Mouse (Mus musculus) macrophage (primary cell): ENCODE measurements around the gene Tnpo3. TPM values are rescaled to one million over a fixed set of nuclear protein-coding genes. Genes with fewer than 3 reads are reported as not detected.

Experiments used
- H3K27ac ChIP-seq: fragments of 350-480 bp; formaldehyde crosslinking; 2 replicates; pipeline ENCODE4 v1.9.0; 2021
- H3K36me3 ChIP-seq: fragments of 350-480 bp; formaldehyde crosslinking; 2 replicates; pipeline ENCODE4 v1.9.0; 2021; ENCODE audit errors: inconsistent target
- H3K4me3 ChIP-seq: fragments of 350-480 bp; formaldehyde crosslinking; 2 replicates; pipeline ENCODE4 v1.9.0; 2021; ENCODE audit errors: inconsistent target
- H3K79me2 ChIP-seq: fragments of 350-480 bp; formaldehyde crosslinking; 2 replicates; pipeline ENCODE4 v1.9.0; 2021; ENCODE audit errors: inconsistent target
- WGBS: methylation state at CpG from one replicate; pipeline ENCODE4 v1.1.7; 2026; ENCODE audit warnings: inconsistent platforms; ENCODE audit not compliant: missing documents; 5-methylcytosine and 5-hydroxymethylcytosine counted together
- polyA plus RNA-seq: library from polyadenylated mRNA; stranded (reverse); fragments of 250-400 nt; gene quantifications from 3 replicates; pipeline ENCODE4 v1.2.4, GENCODE M21; 2018; ENCODE audit warnings: inconsistent platforms

The Tnpo3 gene
- polyA plus RNA-seq, 1 experiment from 2014 or later: 52.7 TPM

DNA sequence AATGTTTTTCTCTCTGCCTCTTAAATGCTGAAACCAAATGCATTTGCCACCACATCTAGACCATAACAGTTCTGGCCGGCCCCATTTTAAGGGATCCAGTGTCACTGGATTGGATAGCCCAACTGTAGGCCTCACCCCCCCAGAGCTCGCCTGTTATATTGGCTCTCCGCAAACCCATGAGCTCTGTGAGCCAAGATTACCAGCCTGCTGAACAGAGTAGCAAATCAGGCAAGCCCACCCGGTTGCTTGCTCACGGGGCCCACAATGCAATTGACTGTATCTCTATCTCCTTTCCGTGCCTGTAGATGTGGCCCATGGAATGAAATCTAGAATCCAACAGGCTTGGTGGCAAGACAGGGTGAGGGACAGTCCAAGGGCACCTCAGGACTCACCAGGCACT is 108.9 kb downstream of the Tnpo3 start:
- 88% methylated on average over 5 of the region's 6 CpGs for WGBS
- no peak overlapping the region for H3K4me3 ChIP-seq

GRCm38 (mm10) chr6:29500177-29500576 is 109.5 kb downstream of the Tnpo3 start:
- WGBS: 94% methylated on average over 7 of the region's 7 CpGs
- Histone ChIP-seq H3K27ac (no peak overlapping the region), H3K36me3 (no peaks in the 10 kb centered on the region), H3K79me2 (no peaks in the 10 kb centered on the region), H3K4me3 (no peak overlapping the region)

More for the DNA sequence above, 108.9 kb downstream of the Tnpo3 start:
- Histone ChIP-seq H3K36me3 (no peaks in the 10 kb centered on the region), H3K79me2 (no peaks in the 10 kb centered on the region), H3K27ac (no peak overlapping the region)

GRCm38 (mm10) chr6:29497791-29498190 is 111.9 kb downstream of the Tnpo3 start:
- WGBS: 54% methylated on average over 2 of the region's 2 CpGs
- Histone ChIP-seq H3K27ac (no peak overlapping the region), H3K79me2 (no peaks in the 10 kb centered on the region), H3K36me3 (no peaks in the 10 kb centered on the region), H3K4me3 (no peak overlapping the region)

DNA sequence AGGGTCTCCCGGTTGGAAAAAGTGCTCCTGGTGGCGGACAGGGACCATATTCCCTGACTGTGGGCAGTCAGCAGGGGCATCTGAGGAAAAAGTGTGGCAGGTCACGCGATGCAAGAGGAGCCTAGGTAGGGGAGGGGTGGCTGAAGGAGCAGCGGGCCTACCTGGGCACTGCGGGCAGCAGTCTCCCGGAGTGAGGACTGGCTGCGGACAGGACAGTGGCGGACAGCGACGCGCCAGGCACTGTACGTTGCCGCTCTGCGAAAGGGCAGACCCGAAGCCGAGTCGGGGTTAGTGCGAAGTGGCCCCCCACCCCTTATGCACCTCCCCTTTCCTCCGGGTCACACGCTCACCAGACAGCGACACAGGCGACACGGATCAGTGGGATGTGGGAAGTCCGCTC is 113.4 kb downstream of the Tnpo3 start:
- 25% methylated on average over 24 of the region's 25 CpGs for WGBS
- Histone ChIP-seq H3K27ac (no peak overlapping the region), H3K79me2 (no peaks in the 10 kb centered on the region), H3K36me3 (no peaks in the 10 kb centered on the region), H3K4me3 (no peak overlapping the region)

DNA sequence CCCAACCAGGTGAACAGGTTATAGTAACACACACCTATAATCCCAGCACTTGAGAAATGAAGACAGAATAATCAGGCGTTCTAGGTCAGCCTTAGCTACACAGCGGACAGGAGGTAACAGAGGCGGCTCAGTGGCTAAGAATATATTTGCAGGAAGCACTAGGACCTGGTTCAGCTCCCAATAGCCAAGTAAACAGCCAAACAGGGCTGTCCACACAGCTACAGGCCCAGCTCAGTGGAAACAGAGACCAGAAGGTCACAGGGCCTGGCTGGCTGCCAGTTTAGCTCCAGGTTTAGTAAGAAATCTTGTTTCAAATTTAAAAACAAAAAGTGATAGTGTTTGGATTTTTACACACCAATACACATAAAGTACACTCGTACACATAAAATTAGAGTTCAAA is 115.6 kb downstream of the Tnpo3 start:
- H3K4me3 ChIP-seq: no peak overlapping the region
- no peaks in the 10 kb centered on the region for H3K79me2 ChIP-seq
- no peaks in the 10 kb centered on the region for H3K36me3 ChIP-seq
- H3K27ac ChIP-seq: no peak overlapping the region
- WGBS: 91% methylated on average over 4 of the region's 4 CpGs

Other genes starting within 250 kb of the Tnpo3 start
- gene Opn1sw, start 221.4 kb downstream of the Tnpo3 start, polyA plus RNA-seq: not detected in 3 replicates
- gene Ccdc136, start 213.6 kb downstream of the Tnpo3 start, polyA plus RNA-seq: not detected in 3 replicates
- gene Flnc, start 176.6 kb downstream of the Tnpo3 start, polyA plus RNA-seq: not detected in 3 replicates
- 222 to 392 TPM (median 370 TPM) in 3 replicates for gene Atp6v1f, start 142.2 kb downstream of the Tnpo3 start, polyA plus RNA-seq
- gene Atp6v1fnb, start 138.4 kb downstream of the Tnpo3 start, polyA plus RNA-seq: not detected in 3 replicates
- gene Kcp, start 101.9 kb downstream of the Tnpo3 start, polyA plus RNA-seq: 0.28 TPM in 1 of 3 replicates, not detected in the others
- gene Irf5, start 83.3 kb downstream of the Tnpo3 start, polyA plus RNA-seq: 132 to 204 TPM (median 202 TPM) in 3 replicates
- gene Tspan33, start 84.3 kb upstream of the Tnpo3 start, polyA plus RNA-seq: 0.90 to 9.9 TPM (median 1.4 TPM) in 3 replicates
- 0.36 to 7.0 TPM (median 2.7 TPM) in 3 replicates for gene Smo, start 125.6 kb upstream of the Tnpo3 start, polyA plus RNA-seq
- gene Ahcyl2, start 158.1 kb upstream of the Tnpo3 start, polyA plus RNA-seq: 30.8 to 43.0 TPM (median 32.9 TPM) in 3 replicates